Mouse (Mus musculus): Measurements from ENCODE around the gene Anapc1. TPM values are rescaled to one million over a fixed set of nuclear protein-coding genes. Genes with fewer than 3 reads are reported as not detected.

The Anapc1 gene
- total RNA-seq (2021): 10 to 100 TPM; 71.4 to 80.0 TPM

- intact Hi-C loops (cut with DNase I): no loop called here
- DNase-seq (ENCODE audit: extremely low spot score in 1 of 2, low spot score in 2 of 2): peak; percentile 81 to 94
Observed at GRCm38 (mm10) chr2:128686921-128687557, at the start of gene Anapc1. TSS of gene Anapc1 (minus strand) at chr2:128687391.

- intact Hi-C loops (cut with DNase I): no loop called here
- no peak for DNase-seq (ENCODE audit: extremely low spot score in 1 of 2, low spot score in 2 of 2)
Observed at GRCm38 (mm10) chr2:128735089-128735488, 47.9 kb upstream of the Anapc1 start.

GRCm38 (mm10) chr2:128731951-128732350, 44.8 kb upstream of the Anapc1 start:
- no peak for DNase-seq (ENCODE audit: extremely low spot score in 1 of 2, low spot score in 2 of 2)
- intact Hi-C loops (cut with DNase I): no loop called here

GRCm38 (mm10) chr2:128731514-128731913, 44.3 kb upstream of the Anapc1 start:
- intact Hi-C loops (cut with DNase I): no loop called here
- DNase-seq (ENCODE audit: extremely low spot score in 1 of 2, low spot score in 2 of 2): no peak

GRCm38 (mm10) chr2:128729141-128729540, 42.0 kb upstream of the Anapc1 start:
- intact Hi-C loops (cut with DNase I): no loop called here
- no peak for DNase-seq (ENCODE audit: extremely low spot score in 1 of 2, low spot score in 2 of 2)

GRCm38 (mm10) chr2:128728066-128728465, 40.9 kb upstream of the Anapc1 start:
- intact Hi-C loops (cut with DNase I): no loop called here
- DNase-seq (ENCODE audit: extremely low spot score in 1 of 2, low spot score in 2 of 2): no peak

- DNase-seq (ENCODE audit: extremely low spot score in 1 of 2, low spot score in 2 of 2): no peak
Observed at GRCm38 (mm10) chr2:128727552-128727951, 40.4 kb upstream of the Anapc1 start.

GRCm38 (mm10) chr2:128726626-128727025, 39.4 kb upstream of the Anapc1 start:
- no peak for DNase-seq (ENCODE audit: extremely low spot score in 1 of 2, low spot score in 2 of 2)
- intact Hi-C loops (cut with DNase I): no loop called here

More at GRCm38 (mm10) chr2:128727552-128727951, 40.4 kb upstream of the Anapc1 start:
- intact Hi-C loops (cut with DNase I): no loop called here

GRCm38 (mm10) chr2:128726067-128726466, 38.9 kb upstream of the Anapc1 start:
- intact Hi-C loops (cut with DNase I): no loop called here
- DNase-seq (ENCODE audit: extremely low spot score in 1 of 2, low spot score in 2 of 2): no peak

- intact Hi-C loops (cut with DNase I): no loop called here
- DNase-seq (ENCODE audit: extremely low spot score in 1 of 2, low spot score in 2 of 2): no peak
Observed at GRCm38 (mm10) chr2:128722106-128722710, 35.0 kb upstream of the Anapc1 start.

- DNase-seq (ENCODE audit: extremely low spot score in 1 of 2, low spot score in 2 of 2): no peak
- intact Hi-C loops (cut with DNase I): no loop called here
Observed at GRCm38 (mm10) chr2:128719380-128719779, 32.2 kb upstream of the Anapc1 start.

GRCm38 (mm10) chr2:128715979-128716378, 28.8 kb upstream of the Anapc1 start:
- no peak for DNase-seq (ENCODE audit: extremely low spot score in 1 of 2, low spot score in 2 of 2)
- intact Hi-C loops (cut with DNase I): no loop called here

- intact Hi-C loops (cut with DNase I): no loop called here
- no peak for DNase-seq (ENCODE audit: extremely low spot score in 1 of 2, low spot score in 2 of 2)
Observed at GRCm38 (mm10) chr2:128714724-128715241, 27.6 kb upstream of the Anapc1 start.

- DNase-seq (ENCODE audit: extremely low spot score in 1 of 2, low spot score in 2 of 2): peak; percentile 20 to 77
- intact Hi-C loops (cut with DNase I): no loop called here
Observed at GRCm38 (mm10) chr2:128713548-128714003, 26.4 kb upstream of the Anapc1 start.

GRCm38 (mm10) chr2:128712940-128713339, 25.7 kb upstream of the Anapc1 start:
- DNase-seq (ENCODE audit: extremely low spot score in 1 of 2, low spot score in 2 of 2): no peak
- intact Hi-C loops (cut with DNase I): no loop called here

GRCm38 (mm10) chr2:128710609-128711008, 23.4 kb upstream of the Anapc1 start:
- intact Hi-C loops (cut with DNase I): no loop called here
- DNase-seq (ENCODE audit: extremely low spot score in 1 of 2, low spot score in 2 of 2): no peak

- DNase-seq (ENCODE audit: extremely low spot score in 1 of 2, low spot score in 2 of 2): peak in 1 of 2 experiments; percentile 37
- intact Hi-C loops (cut with DNase I): no loop called here
Observed at GRCm38 (mm10) chr2:128709264-128709663, 22.1 kb upstream of the Anapc1 start.

GRCm38 (mm10) chr2:128704474-128704873, 17.3 kb upstream of the Anapc1 start:
- DNase-seq (ENCODE audit: extremely low spot score in 1 of 2, low spot score in 2 of 2): peak in 1 of 2 experiments; percentile 25
- intact Hi-C loops (cut with DNase I): loop anchor here (5.0 kb wide), 1 partner anchor 43 kb away; no protein-coding TSS in a partner anchor

- intact Hi-C loops (cut with DNase I): no loop called here
- DNase-seq (ENCODE audit: extremely low spot score in 1 of 2, low spot score in 2 of 2): peak in 1 of 2 experiments; percentile 43
Observed at GRCm38 (mm10) chr2:128699201-128699885, 12.2 kb upstream of the Anapc1 start.
